Mouse (Mus musculus) intestine, postnatal 0 days (tissue): ENCODE measurements at regions not wholly inside any gene's neighbourhood (a gene's known extent, or its start where the extent isn't known, plus 50 kb on each side); places are given as distances from the start of the nearest gene placed in this dataset.

Source experiments
- ATAC-seq: fragments of 200-750 bp; cut with Nextera tagmentation; 2 replicates; pipeline ENCODE4 v1.8.0; 2017; ENCODE audit warnings: mild to moderate bottlenecking, moderate TSS enrichment, moderate library complexity
- H3K27ac ChIP-seq: fragments of 300-500 bp; sonication (generic); 2 replicates; pipeline ENCODE4 v1.5.1; 2014; ENCODE audit warnings: mild to moderate bottlenecking, low read depth, low read length, moderate library complexity
- H3K27me3 ChIP-seq: fragments of 300-500 bp; sonication (generic); replicated peaks from 2 replicates; pipeline ENCODE4 v1.6.1; 2014; ENCODE audit warnings: low read length, mixed read lengths; ENCODE audit not compliant: control insufficient read depth, insufficient read depth
- H3K36me3 ChIP-seq: fragments of 300-500 bp; sonication (generic); 2 replicates; pipeline ENCODE4 v1.6.1; 2014; ENCODE audit warnings: mild to moderate bottlenecking, moderate library complexity; ENCODE audit not compliant: control insufficient read depth, insufficient read depth
- H3K4me1 ChIP-seq: fragments of 300-500 bp; sonication (generic); replicated peaks from 2 replicates; pipeline ENCODE4 v1.6.1; 2014; ENCODE audit warnings: antibody characterized with exemption, low read length, mixed read lengths; ENCODE audit not compliant: control insufficient read depth, insufficient read depth
- H3K4me2 ChIP-seq: fragments of 300-500 bp; sonication (generic); replicated peaks from 2 replicates; pipeline ENCODE4 v1.6.1; 2014; ENCODE audit warnings: low read depth, mild to moderate bottlenecking, moderate library complexity
- H3K4me3 ChIP-seq: fragments of 300-500 bp; sonication (generic); 2 replicates; pipeline ENCODE4 v1.5.1; 2014; ENCODE audit warnings: low read depth, low read length
- H3K9ac ChIP-seq: fragments of 300-500 bp; sonication (generic); 2 replicates; pipeline ENCODE4 v1.6.1; 2014; ENCODE audit warnings: mild to moderate bottlenecking, low read depth, low read length
- H3K9me3 ChIP-seq: fragments of 300-500 bp; sonication (generic); 2 replicates; pipeline ENCODE4 v1.6.1; 2016; ENCODE audit warnings: mixed run types; ENCODE audit not compliant: control insufficient read depth
- CTCF ChIP-seq: sonication (generic); IDR thresholded peaks from 2 replicates; pipeline ENCODE4 v1.5.1; 2016; ENCODE audit warnings: low read depth, mild to moderate bottlenecking, control low read depth, antibody characterized with exemption, moderate library complexity
- WGBS: fragments of 180-500 bp; shearing (Covaris S2); extraction: QIAGEN DNeasy Blood & Tissue Kit; methylation state at CpG from one replicate; pipeline ENCODE4 v1.1.7; 2014; 5-methylcytosine and 5-hydroxymethylcytosine counted together

GRCm38 (mm10) chr17:47110836-47111235 lies 100.5 kb upstream of the Ubr2 start:
- no peaks in the 10 kb centered on the region for H3K4me1 ChIP-seq
- H3K27me3 ChIP-seq, result no peaks in the 10 kb centered on the region
- H3K9ac ChIP-seq, result no peak overlapping the region
- H3K9me3 ChIP-seq, result no peaks in the 10 kb centered on the region
- 88% methylated on average over 4 of the region's 4 CpGs for WGBS
- H3K36me3 ChIP-seq, result no peaks in the 10 kb centered on the region
- no peak overlapping the region for H3K4me3 ChIP-seq
- TF ChIP-seq CTCF, result no peak
- no peak overlapping the region for H3K4me2 ChIP-seq
- no peak overlapping the region for H3K27ac ChIP-seq
- ATAC-seq, result no peak

DNA sequence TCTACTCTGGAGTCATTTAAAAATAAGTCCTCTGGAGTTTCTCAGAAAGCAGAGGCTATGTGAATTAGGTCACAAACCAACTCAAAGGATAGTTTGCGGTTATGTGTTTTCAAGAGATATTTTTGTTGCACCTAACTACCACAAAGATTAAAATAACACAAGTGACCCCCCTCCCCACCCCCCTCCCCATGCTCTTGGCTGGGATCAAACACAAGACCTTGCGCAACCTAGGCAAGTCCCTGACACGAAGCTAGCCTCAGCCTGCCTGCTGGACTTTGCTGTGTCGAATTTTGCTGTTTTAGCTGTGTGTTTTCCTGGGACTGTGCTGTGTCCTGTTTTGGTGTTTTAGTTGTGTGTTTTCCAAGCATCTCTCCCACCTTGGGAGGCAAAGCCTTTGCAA lies 94.0 kb upstream of the Ubr2 start:
- 75% methylated on average over 4 of the region's 4 CpGs for WGBS
- H3K9ac ChIP-seq, result no peak overlapping the region
- no peak for ATAC-seq
- H3K27ac ChIP-seq, result no peak overlapping the region
- H3K4me1 ChIP-seq, result no peaks in the 10 kb centered on the region
- TF ChIP-seq CTCF, result no peak
- H3K36me3 ChIP-seq, result no peaks in the 10 kb centered on the region
- H3K27me3 ChIP-seq, result no peaks in the 10 kb centered on the region
- no peak overlapping the region for H3K4me3 ChIP-seq
- no peak overlapping the region for H3K4me2 ChIP-seq
- H3K9me3 ChIP-seq, result no peaks in the 10 kb centered on the region

- ATAC-seq, result no peak
- no peaks in the 10 kb centered on the region for H3K27me3 ChIP-seq
- H3K4me3 ChIP-seq, result no peak overlapping the region
- no peak overlapping the region for H3K4me2 ChIP-seq
- no peak overlapping the region for H3K27ac ChIP-seq
- 69% methylated on average over 3 of the region's 3 CpGs for WGBS
- no peaks in the 10 kb centered on the region for H3K4me1 ChIP-seq
- no peak overlapping the region for H3K9ac ChIP-seq
- H3K9me3 ChIP-seq, result no peaks in the 10 kb centered on the region
- no peaks in the 10 kb centered on the region for H3K36me3 ChIP-seq
- no peak for TF ChIP-seq CTCF
Measured at GRCm38 (mm10) chr17:47095191-47095590, 84.8 kb upstream of the Ubr2 start.

DNA sequence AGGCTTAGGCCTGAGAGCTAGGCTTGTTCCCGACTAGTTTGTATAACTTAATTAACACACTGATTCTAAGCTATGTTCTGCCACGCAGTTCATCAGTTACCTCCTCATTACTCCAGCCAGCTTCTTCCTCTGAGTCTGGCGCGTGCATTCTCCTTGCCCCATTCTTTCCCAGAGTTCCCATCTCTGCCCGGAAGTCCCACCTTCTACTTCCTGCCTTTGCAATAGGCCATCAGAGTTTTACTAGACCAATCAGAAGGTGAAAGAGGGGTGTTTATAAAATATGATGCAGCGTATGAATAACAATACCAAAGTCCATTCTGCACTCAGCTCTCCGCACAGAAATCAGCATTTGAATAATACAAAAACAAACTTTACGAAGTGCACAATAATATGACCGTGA lies 81.7 kb upstream of the Ubr2 start:
- Histone ChIP-seq H3K4me2 (no peak overlapping the region), H3K9ac (no peak overlapping the region), H3K27me3 (no peaks in the 10 kb centered on the region), H3K36me3 (no peaks in the 10 kb centered on the region), H3K4me1 (no peaks in the 10 kb centered on the region), H3K4me3 (no peak overlapping the region), H3K9me3 (no peaks in the 10 kb centered on the region), H3K27ac (no peak overlapping the region)
- TF ChIP-seq CTCF, result no peak
- whole genome bisulfite sequencing, result 89% methylated on average over 9 of the region's 9 CpGs
- no peak for ATAC-seq

- no peaks in the 10 kb centered on the region for H3K9me3 ChIP-seq
- H3K27me3 ChIP-seq, result no peaks in the 10 kb centered on the region
- H3K36me3 ChIP-seq, result no peaks in the 10 kb centered on the region
- no peak overlapping the region for H3K4me3 ChIP-seq
- ATAC-seq, result no peak
- no peak overlapping the region for H3K27ac ChIP-seq
- H3K4me1 ChIP-seq, result no peaks in the 10 kb centered on the region
- no peak overlapping the region for H3K9ac ChIP-seq
- TF ChIP-seq CTCF, result peak; percentile 28
- 94% methylated on average over 3 of the region's 3 CpGs for WGBS
- H3K4me2 ChIP-seq, result no peak overlapping the region
Measured at GRCm38 (mm10) chr17:47089769-47090168, 79.4 kb upstream of the Ubr2 start.

- Histone ChIP-seq H3K9me3 (no peaks in the 10 kb centered on the region), H3K4me2 (no peak overlapping the region), H3K4me3 (no peak overlapping the region), H3K36me3 (no peaks in the 10 kb centered on the region), H3K9ac (no peak overlapping the region), H3K4me1 (no peaks in the 10 kb centered on the region), H3K27me3 (no peaks in the 10 kb centered on the region), H3K27ac (no peak overlapping the region)
- WGBS, result 100% methylated on average over 2 of the region's 2 CpGs
- no peak for TF ChIP-seq CTCF
- ATAC-seq, result no peak
Measured at GRCm38 (mm10) chr17:47069206-47069605, 58.9 kb upstream of the Ubr2 start.

DNA sequence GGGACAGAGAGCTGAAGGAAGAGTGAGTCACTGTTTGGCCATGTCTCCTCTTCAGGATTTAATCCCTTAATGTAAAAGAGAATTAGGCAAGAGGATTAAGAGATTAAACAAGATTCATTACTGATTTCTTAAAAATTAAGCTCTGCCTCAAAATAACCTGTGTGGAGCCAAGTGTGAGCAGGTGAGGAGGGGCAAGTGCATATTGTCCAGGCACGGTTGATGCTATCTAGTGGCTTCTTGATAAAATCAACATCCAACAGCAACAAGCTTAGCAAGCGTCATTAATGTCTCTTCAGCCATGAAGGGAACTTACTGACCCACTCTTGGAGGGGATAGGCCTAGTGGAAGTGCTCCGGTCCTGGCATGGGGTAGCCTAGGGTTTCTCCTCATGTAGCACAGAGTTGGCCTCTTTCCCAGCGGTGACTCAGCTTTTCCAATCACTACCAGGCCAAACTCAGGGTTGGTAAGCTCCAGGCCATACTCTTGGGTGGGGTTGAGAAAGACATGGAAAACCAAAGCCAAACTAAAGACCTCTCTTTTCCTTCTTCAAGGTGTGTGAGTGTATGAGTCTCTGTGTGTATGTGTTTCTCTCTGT lies 55.0 kb upstream of the Ubr2 start:
- ATAC-seq, result no peak

More for the DNA sequence above, 55.0 kb upstream of the Ubr2 start:
- Histone ChIP-seq H3K4me1 (no peaks in the 10 kb centered on the region), H3K36me3 (no peaks in the 10 kb centered on the region), H3K9me3 (no peaks in the 10 kb centered on the region), H3K4me3 (no peak overlapping the region), H3K4me2 (no peak overlapping the region), H3K27ac (no peak overlapping the region), H3K9ac (no peak overlapping the region), H3K27me3 (no peaks in the 10 kb centered on the region)
- no peak for TF ChIP-seq CTCF
- WGBS, result 85% methylated on average over 4 of the region's 4 CpGs
